Mouse (Mus musculus): ENCODE data around the gene Grip1. TPM values are rescaled to one million over a fixed set of nuclear protein-coding genes. Genes with fewer than 3 reads are reported as not detected.

The Grip1 gene
- polyA plus RNA-seq, 1 experiment, result 1.1 TPM

DNA sequence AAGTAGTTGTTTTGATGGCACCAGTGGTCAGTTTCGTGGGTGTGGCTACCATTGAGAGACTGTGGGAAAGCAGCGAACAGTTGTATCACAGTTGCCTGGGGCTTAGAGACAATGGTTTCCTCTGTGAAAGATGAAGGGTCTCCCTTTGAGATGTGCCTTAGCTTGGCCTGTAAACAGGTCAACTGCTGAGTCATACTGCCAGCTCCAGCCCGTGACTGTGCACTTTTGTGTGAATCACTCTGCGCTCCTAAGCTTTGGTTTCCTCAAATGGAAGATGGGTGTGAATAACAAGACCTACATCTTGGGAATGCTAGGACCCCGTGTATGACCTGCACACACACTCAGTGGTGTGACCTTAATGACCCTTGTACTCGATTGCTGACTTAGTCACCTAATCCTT, 303.6 kb downstream of the Grip1 start:
- Histone ChIP-seq H3K4me3 (ENCODE audit: insufficient read depth, low read length) (no peak overlapping the region), H3K4me1 (ENCODE audit: control insufficient read depth, insufficient read depth, low read length) (peaks cover 2% of the 10 kb centered on the region; the same call in 1 of the 2 replicates), H3K27ac (ENCODE audit: insufficient read depth, low read length) (no peak overlapping the region)
- TF ChIP-seq CTCF (IDR thresholded peaks at IDR 0.05; ENCODE audit: borderline replicate concordance, insufficient read depth, low read length), result no peak
- no peak for TF ChIP-seq POLR2A (IDR thresholded peaks at IDR 0.05; ENCODE audit: low read depth, low read length)

DNA sequence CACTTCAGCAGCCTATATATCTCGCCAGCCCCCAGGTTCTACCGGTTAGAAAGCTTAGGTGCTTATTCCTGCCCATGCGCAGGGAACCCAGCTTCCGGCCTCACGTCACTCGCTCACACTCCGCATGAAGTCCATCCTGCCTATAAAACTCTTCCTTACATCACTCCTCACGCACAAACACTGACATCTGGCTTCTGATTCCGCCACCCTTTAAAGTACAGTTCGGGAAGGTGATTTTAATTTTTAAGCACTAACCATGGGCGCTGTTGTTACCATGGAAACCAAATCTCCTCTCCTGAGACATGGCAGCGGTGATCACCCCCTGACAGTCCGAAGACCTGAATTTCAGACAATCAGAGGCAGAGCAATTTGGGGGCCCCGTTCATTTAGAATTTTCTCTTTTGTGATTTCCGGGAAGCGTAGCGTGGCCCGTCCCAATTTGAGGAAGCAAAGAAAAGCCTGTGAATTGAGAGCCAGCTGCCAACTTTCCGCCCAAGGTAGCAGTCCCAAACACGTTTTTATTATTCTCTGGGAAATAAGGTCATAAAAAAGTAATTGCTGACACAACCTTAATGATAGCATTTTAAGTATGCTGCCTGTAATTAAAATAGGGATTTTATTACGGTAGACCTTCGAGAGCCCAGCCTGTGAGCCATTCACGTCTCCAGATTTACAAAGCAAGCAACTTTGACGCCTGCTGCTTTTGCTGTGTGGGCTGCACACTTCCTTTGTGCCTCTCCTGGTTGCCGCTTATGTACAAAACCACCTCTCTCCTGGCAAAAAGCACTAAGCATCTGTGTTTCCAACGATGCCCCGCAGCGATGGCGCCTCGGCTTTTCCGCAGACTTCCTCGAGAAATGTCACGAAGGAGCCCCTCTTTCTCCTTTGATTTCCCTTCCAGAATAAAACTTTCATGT, 308.1 kb downstream of the Grip1 start:
- no peak for TF ChIP-seq CTCF (IDR thresholded peaks at IDR 0.05; ENCODE audit: borderline replicate concordance, insufficient read depth, low read length)
- Histone ChIP-seq H3K27ac (ENCODE audit: insufficient read depth, low read length) (no peak overlapping the region), H3K4me1 (ENCODE audit: control insufficient read depth, insufficient read depth, low read length) (no peaks in the 10 kb centered on the region), H3K4me3 (ENCODE audit: insufficient read depth, low read length) (no peak overlapping the region)

DNA sequence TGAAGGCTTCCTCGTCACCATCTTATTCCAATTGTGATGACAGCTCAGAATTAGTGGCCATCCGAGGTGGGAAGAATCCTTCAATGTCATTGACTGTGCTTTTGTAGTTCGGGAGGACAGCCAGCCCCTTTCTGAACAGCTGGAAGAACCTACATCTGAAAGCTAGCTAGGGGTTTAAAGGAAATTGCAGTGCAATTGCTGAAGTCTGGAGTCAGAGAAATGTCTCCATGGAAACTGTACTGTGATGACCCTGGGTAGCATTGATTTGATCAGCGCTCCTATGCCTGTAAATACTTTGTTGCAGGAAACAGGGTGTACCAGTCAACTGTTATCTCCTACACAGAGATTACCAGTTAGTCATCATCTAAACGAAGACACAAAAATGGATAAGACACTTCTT, 325.2 kb downstream of the Grip1 start:
- TF ChIP-seq CTCF (IDR thresholded peaks at IDR 0.05; ENCODE audit: borderline replicate concordance, insufficient read depth, low read length), result no peak
- no peak for TF ChIP-seq POLR2A (IDR thresholded peaks at IDR 0.05; ENCODE audit: low read depth, low read length)
- no peaks in the 10 kb centered on the region for H3K4me1 ChIP-seq (ENCODE audit: control insufficient read depth, insufficient read depth, low read length)
- no peak overlapping the region for H3K4me3 ChIP-seq (ENCODE audit: insufficient read depth, low read length)
- no peak overlapping the region for H3K27ac ChIP-seq (ENCODE audit: insufficient read depth, low read length)

DNA sequence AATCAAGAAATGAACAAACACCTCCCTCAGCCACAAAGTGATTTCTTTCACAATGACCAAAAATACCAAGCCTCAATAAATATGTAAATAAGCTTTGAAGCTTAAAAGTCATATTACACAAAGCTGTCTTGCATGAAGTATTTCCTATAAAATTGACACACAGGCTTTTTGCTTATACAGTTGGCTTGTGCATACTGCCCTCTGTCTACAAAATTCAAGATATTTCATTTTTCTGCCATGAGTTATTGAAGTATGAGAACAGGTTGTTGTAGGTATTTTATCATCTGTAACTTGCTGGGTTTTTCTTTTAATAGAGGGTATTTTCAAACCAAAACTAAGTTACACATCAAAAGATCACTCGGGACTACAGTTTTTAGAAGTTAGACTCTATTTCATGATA, 326.0 kb downstream of the Grip1 start:
- H3K4me3 ChIP-seq (ENCODE audit: insufficient read depth, low read length), result no peak overlapping the region
- TF ChIP-seq POLR2A (IDR thresholded peaks at IDR 0.05; ENCODE audit: low read depth, low read length) (no peak), CTCF (IDR thresholded peaks at IDR 0.05; ENCODE audit: borderline replicate concordance, insufficient read depth, low read length) (no peak)
- H3K4me1 ChIP-seq (ENCODE audit: control insufficient read depth, insufficient read depth, low read length), result no peaks in the 10 kb centered on the region
- no peak overlapping the region for H3K27ac ChIP-seq (ENCODE audit: insufficient read depth, low read length)

DNA sequence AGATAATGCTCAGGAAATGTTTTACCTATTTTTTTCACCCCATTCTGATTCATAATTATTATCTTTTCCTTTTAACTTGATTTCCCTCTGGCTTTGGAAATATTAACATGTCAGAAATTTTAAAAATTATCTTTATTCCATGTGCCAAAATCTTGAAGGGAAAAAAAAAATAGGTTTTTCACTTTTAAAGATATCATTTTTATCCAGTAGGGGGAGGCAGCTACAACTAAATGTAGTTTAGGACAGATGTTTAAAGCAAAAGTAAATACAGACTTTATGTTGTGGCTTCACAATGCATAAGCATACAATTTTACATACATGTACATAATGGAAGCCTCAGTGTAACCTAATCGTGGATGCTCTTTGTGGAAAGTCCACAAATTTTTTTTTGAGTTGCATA, 336.9 kb downstream of the Grip1 start:
- Histone ChIP-seq H3K27ac (ENCODE audit: insufficient read depth, low read length) (no peak overlapping the region), H3K4me3 (ENCODE audit: insufficient read depth, low read length) (no peak overlapping the region), H3K4me1 (ENCODE audit: control insufficient read depth, insufficient read depth, low read length) (no peaks in the 10 kb centered on the region)
- no peak for TF ChIP-seq CTCF (IDR thresholded peaks at IDR 0.05; ENCODE audit: borderline replicate concordance, insufficient read depth, low read length)
- TF ChIP-seq POLR2A (IDR thresholded peaks at IDR 0.05; ENCODE audit: low read depth, low read length), result no peak

DNA sequence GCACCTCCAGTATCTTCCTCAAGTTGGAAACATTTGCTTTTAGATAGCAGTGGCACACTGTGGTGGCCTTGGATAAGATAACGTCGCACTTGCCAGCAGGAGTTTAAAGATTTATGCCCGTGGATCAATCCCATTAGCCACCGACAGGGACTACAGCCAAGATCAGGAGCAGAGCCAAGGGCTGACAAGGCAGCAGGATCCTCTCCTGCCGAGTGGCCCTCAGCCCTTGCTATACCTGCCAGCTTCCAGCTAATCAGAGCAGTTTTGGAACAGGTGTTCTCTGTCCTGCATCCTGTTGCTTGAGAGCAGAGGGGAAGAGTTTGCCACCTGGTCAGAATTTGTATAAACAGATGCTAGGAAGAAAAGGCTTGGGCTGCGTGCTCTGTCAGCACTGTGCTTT, 348.8 kb downstream of the Grip1 start:
- no peaks in the 10 kb centered on the region for H3K4me1 ChIP-seq (ENCODE audit: control insufficient read depth, insufficient read depth, low read length)
- no peak overlapping the region for H3K4me3 ChIP-seq (ENCODE audit: insufficient read depth, low read length)
- no peak for TF ChIP-seq CTCF (IDR thresholded peaks at IDR 0.05; ENCODE audit: borderline replicate concordance, insufficient read depth, low read length)
- TF ChIP-seq POLR2A (IDR thresholded peaks at IDR 0.05; ENCODE audit: low read depth, low read length), result no peak
- H3K27ac ChIP-seq (ENCODE audit: insufficient read depth, low read length), result no peak overlapping the region

DNA sequence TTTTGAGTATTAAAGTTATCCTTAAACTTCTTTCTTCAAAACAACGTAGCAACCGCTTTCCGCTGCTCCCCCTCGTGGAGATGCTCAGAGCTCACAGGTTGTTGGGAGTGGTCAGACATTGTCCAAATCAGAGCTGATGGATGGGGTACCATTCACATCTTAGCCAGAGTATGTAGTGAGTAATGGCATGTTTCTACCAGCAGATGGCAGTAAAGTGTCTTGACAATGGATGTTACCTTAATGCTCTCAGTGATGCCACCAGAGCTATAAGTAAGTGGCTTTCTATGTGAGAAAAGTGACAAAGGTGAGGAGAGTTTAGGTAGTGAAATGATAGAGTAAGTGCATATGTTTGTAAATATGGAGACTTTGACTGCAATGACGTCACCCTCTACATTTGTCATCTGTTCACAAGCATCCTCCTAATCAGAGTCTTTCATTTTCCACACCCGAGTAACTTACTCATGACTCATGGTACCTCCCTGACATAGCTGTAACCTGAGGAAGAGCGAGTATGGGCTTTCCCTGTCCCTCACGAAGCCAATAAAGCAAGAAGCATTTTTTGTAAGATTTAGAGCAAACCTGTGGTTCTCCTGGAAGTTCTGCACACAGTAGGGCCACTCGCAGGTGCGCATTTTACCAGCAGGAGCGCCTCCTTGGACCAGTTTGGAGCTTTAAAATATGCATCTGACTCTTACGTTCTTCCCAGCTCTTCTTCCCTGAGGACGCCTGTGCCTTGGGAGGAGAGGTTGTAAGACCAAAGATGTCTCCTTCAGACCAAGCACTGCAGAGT, 350.2 kb downstream of the Grip1 start:
- Histone ChIP-seq H3K4me1 (ENCODE audit: control insufficient read depth, insufficient read depth, low read length) (no peaks in the 10 kb centered on the region), H3K27ac (ENCODE audit: insufficient read depth, low read length) (no peak overlapping the region), H3K4me3 (ENCODE audit: insufficient read depth, low read length) (no peak overlapping the region)
- TF ChIP-seq POLR2A (IDR thresholded peaks at IDR 0.05; ENCODE audit: low read depth, low read length) (no peak), CTCF (IDR thresholded peaks at IDR 0.05; ENCODE audit: borderline replicate concordance, insufficient read depth, low read length) (no peak)

DNA sequence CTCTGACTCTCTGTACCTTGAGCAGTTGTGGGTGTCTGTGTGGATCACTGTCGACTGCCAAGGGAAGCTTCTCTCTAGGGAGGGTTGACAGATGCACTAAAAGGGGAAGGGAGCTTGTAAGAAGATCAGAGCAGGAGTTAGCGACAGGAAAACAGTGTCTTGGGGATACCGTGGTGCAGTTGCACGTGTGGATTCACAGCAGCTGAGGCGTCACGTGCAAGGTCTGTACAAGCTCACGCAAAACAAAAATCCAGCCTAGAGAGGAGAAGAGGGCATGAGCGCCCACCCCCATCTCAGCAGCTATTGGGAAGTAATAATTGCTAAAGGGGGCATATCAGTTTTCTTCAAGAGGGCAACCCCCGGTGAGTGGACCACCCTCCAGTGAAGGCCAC, 350.8 kb downstream of the Grip1 start:
- Histone ChIP-seq H3K27ac (ENCODE audit: insufficient read depth, low read length) (no peak overlapping the region), H3K4me3 (ENCODE audit: insufficient read depth, low read length) (no peak overlapping the region), H3K4me1 (ENCODE audit: control insufficient read depth, insufficient read depth, low read length) (no peaks in the 10 kb centered on the region)
- TF ChIP-seq POLR2A (IDR thresholded peaks at IDR 0.05; ENCODE audit: low read depth, low read length) (no peak), CTCF (IDR thresholded peaks at IDR 0.05; ENCODE audit: borderline replicate concordance, insufficient read depth, low read length) (no peak)

DNA sequence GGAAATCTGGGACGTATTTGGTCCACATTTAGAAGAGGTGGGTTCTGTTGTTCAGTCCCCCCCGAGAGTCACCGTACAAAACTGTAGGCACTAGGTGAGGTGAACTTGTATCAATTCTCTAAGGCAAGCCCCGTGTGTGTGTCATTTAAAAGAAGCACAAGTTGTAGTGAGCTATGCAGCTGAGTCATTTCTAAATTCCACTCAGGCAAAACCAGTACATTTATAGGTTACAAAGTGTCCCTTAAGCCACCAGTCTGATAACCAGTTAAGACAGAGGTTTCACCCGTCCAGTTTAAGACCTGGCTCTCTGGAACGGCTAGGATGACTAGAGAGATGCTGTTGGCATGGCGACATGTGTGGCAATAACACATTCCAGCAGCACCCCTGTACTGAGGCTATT, 351.5 kb downstream of the Grip1 start:
- TF ChIP-seq CTCF (IDR thresholded peaks at IDR 0.05; ENCODE audit: borderline replicate concordance, insufficient read depth, low read length) (no peak), POLR2A (IDR thresholded peaks at IDR 0.05; ENCODE audit: low read depth, low read length) (no peak)
- Histone ChIP-seq H3K4me3 (ENCODE audit: insufficient read depth, low read length) (no peak overlapping the region), H3K4me1 (ENCODE audit: control insufficient read depth, insufficient read depth, low read length) (no peaks in the 10 kb centered on the region), H3K27ac (ENCODE audit: insufficient read depth, low read length) (no peak overlapping the region)

DNA sequence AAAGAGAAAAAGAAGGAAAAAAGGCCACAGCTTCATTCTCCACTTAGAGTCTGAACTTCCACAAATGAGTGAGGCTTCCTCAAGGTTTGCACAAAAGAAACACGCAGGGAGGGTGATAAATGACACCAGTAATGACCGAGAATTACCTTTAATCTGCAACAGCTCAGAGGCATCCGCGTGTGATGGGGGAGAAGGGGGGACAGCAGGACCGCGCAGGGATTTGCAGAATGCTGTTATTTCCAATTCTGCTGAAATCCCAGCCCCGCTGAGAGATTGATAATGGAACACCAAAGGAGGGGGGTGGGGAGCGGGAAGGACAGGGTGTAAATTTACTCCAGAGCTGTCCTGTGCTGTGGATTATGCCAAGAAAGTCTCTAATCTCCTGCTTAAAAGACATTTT, 352.5 kb downstream of the Grip1 start:
- Histone ChIP-seq H3K27ac (ENCODE audit: insufficient read depth, low read length) (no peak overlapping the region), H3K4me3 (ENCODE audit: insufficient read depth, low read length) (no peak overlapping the region), H3K4me1 (ENCODE audit: control insufficient read depth, insufficient read depth, low read length) (no peaks in the 10 kb centered on the region)
- no peak for TF ChIP-seq POLR2A (IDR thresholded peaks at IDR 0.05; ENCODE audit: low read depth, low read length)
- TF ChIP-seq CTCF (IDR thresholded peaks at IDR 0.05; ENCODE audit: borderline replicate concordance, insufficient read depth, low read length), result no peak
